7 mouse cellular contexts compared by ENCODE assay signal in genomic region chrX:8075104-8075503, GRCm38 (mm10). TPM values are rescaled to one million over a fixed set of nuclear protein-coding genes. Genes with fewer than 3 reads are reported as not detected.
DNase-seq lines count a peak whose midpoint lies in the region; ATAC-seq and TF ChIP-seq lines count a peak whose summit lies in the region.

No protein-coding gene starts in this region.

- peak overlapping the region; percentile 12; the same call in 1 of the 2 replicates for H3K27ac ChIP-seq in lung, embryonic 16.5 days (ENCODE audit: low read length)
- H3K27ac ChIP-seq in limb, embryonic 14.5 days (replicated peaks; ENCODE audit: low read depth, low read length) = peak overlapping the region; percentile 55; the same call in 1 of the 2 replicates
- H3K27ac ChIP-seq in stomach, embryonic 14.5 days (ENCODE audit: low read length) = no peak overlapping the region

- no peak for DNase-seq in lung, postnatal 4 days
- no peak for DNase-seq in limb, embryonic 14.5 days (ENCODE audit: low spot score)
- no peak for DNase-seq in retina, postnatal 1 day
- no peak for DNase-seq in right cerebral cortex, adult 18-20 months

- peaks cover 8% of the 10 kb centered on the region; the same call in 1 of the 2 replicates for H3K36me3 ChIP-seq in lung, embryonic 16.5 days (ENCODE audit: control insufficient read depth, insufficient read depth, low read length)
- H3K36me3 ChIP-seq in limb, embryonic 14.5 days (ENCODE audit: control insufficient read depth, insufficient read depth, low read length) = peaks cover 8% of the 10 kb centered on the region
- no peaks in the 10 kb centered on the region; the same call in 1 of the 2 replicates for H3K36me3 ChIP-seq in stomach, embryonic 14.5 days (ENCODE audit: control insufficient read depth, insufficient read depth, low read length)

- no peaks in the 10 kb centered on the region for H3K27me3 ChIP-seq in lung, embryonic 16.5 days (ENCODE audit: control insufficient read depth, insufficient read depth, low read depth, low read length)
- H3K27me3 ChIP-seq in limb, embryonic 14.5 days (ENCODE audit: control insufficient read depth, insufficient read depth, low read length) = no peaks in the 10 kb centered on the region
- no peaks in the 10 kb centered on the region for H3K27me3 ChIP-seq in stomach, embryonic 14.5 days (ENCODE audit: control insufficient read depth, insufficient read depth, low read length)

- H3K4me2 ChIP-seq in lung, embryonic 16.5 days (ENCODE audit: low read depth, low read length) = peak overlapping the region; percentile 52
- H3K4me2 ChIP-seq in limb, embryonic 14.5 days (replicated peaks; ENCODE audit: low read depth, low read length, severe bottlenecking) = peak overlapping the region; percentile 43
- H3K4me2 ChIP-seq in stomach, embryonic 14.5 days (replicated peaks; ENCODE audit: low read depth, low read length) = peak overlapping the region; percentile 44

- H3K4me1 ChIP-seq in lung, embryonic 16.5 days (replicated peaks; ENCODE audit: control insufficient read depth, insufficient read depth, low read length) = 0 out of 2 replicates have a peak, but pooled peaks cover 4% of the 10 kb centered on the region
- no peaks in the 10 kb centered on the region for H3K4me1 ChIP-seq in limb, embryonic 14.5 days (ENCODE audit: control insufficient read depth, insufficient read depth, low read length)
- no peaks in the 10 kb centered on the region for H3K4me1 ChIP-seq in stomach, embryonic 14.5 days (ENCODE audit: control insufficient read depth, insufficient read depth, low read length)

- peak overlapping the region; percentile 50 for H3K4me3 ChIP-seq in lung, embryonic 16.5 days (ENCODE audit: low read length)
- peak overlapping the region; percentile 35 for H3K4me3 ChIP-seq in limb, embryonic 14.5 days (replicated peaks; ENCODE audit: low read length)
- peak overlapping the region; percentile 27 for H3K4me3 ChIP-seq in stomach, embryonic 14.5 days (ENCODE audit: low read depth, low read length)

- H3K9me3 ChIP-seq in lung, embryonic 16.5 days (ENCODE audit: control insufficient read depth, low read length) = no peaks in the 10 kb centered on the region
- H3K9me3 ChIP-seq in limb, embryonic 14.5 days (ENCODE audit: control insufficient read depth, low read length) = no peaks in the 10 kb centered on the region
- no peaks in the 10 kb centered on the region for H3K9me3 ChIP-seq in stomach, embryonic 14.5 days (ENCODE audit: control insufficient read depth, low read depth, low read length)

- 31% methylated on average over 3 of the region's 3 CpGs for WGBS in lung, embryonic 16.5 days
- WGBS in limb, embryonic 14.5 days = 29% methylated on average over 3 of the region's 3 CpGs
- 35% methylated on average over 3 of the region's 3 CpGs for WGBS in stomach, embryonic 14.5 days

- H3K9ac ChIP-seq in lung, embryonic 16.5 days (ENCODE audit: low read length) = peak overlapping the region; percentile 56
- peak overlapping the region; percentile 22; the same call in 1 of the 2 replicates for H3K9ac ChIP-seq in limb, embryonic 14.5 days (ENCODE audit: low read depth, low read length, severe bottlenecking)
- no peak overlapping the region for H3K9ac ChIP-seq in stomach, embryonic 14.5 days (replicated peaks; ENCODE audit: low read depth, low read length)

- ATAC-seq in lung, embryonic 16.5 days (ENCODE audit: low read depth) = no peak; the same call in 1 of the 2 replicates
- peak; percentile 60 for ATAC-seq in erythroid progenitor cell, adult 5-6 weeks (replicated peaks; ENCODE audit: low FRiP score, poor library complexity, severe bottlenecking)
- no peak for ATAC-seq in limb, embryonic 14.5 days (ENCODE audit: low FRiP score, low read depth)
- no peak for ATAC-seq in stomach, embryonic 14.5 days (ENCODE audit: insufficient number of reproducible peaks, insufficient read depth, low FRiP score, low read depth)

- TF ChIP-seq POLR2A in limb, embryonic 14.5 days (IDR thresholded peaks at IDR 0.05; ENCODE audit: borderline replicate concordance, extremely low read depth, insufficient read depth, insufficient read length) = no peak

RNA-seq across cellular contexts. Expression of gene Suv39h1, which starts 0.5 kb away (rescaled TPM):
- 56.0 and 63.6 TPM in 2 replicates for polyA plus RNA-seq in lung, embryonic 16.5 days (2015; fragmentation: Nextera tagmentation; extraction: Ambion mirVana)
- total RNA-seq in erythroid progenitor cell, adult 5-6 weeks (2015; ENCODE audit: low replicate concordance) = 29.6 and 56.6 TPM in 2 replicates
- total RNA-seq in erythroid progenitor cell, adult 5-6 weeks (2017; ENCODE audit: low replicate concordance) = 53.9 and 67.8 TPM in 2 replicates
- polyA plus RNA-seq in limb, embryonic 14.5 days (2012; rRNA removed) = 65.3 and 67.4 TPM in 2 replicates
- polyA plus RNA-seq in limb, embryonic 14.5 days (2014; fragmentation: Nextera tagmentation; extraction: Ambion mirVana) = 51.9 and 56.1 TPM in 2 replicates
- polyA plus RNA-seq in stomach, embryonic 14.5 days (2014; fragmentation: Nextera tagmentation; extraction: Ambion mirVana) = 55.8 and 57.5 TPM in 2 replicates

RNA-seq across cellular contexts. Expression of gene Was, which starts 15.2 kb away (rescaled TPM):
- 0.70 and 0.79 TPM in 2 replicates for polyA plus RNA-seq in lung, embryonic 16.5 days (2015; fragmentation: Nextera tagmentation; extraction: Ambion mirVana)
- total RNA-seq in erythroid progenitor cell, adult 5-6 weeks (2015; ENCODE audit: low replicate concordance) = 14.8 and 22.2 TPM in 2 replicates
- 11.6 and 12.4 TPM in 2 replicates for total RNA-seq in erythroid progenitor cell, adult 5-6 weeks (2017; ENCODE audit: low replicate concordance)
- 2.6 and 3.5 TPM in 2 replicates for polyA plus RNA-seq in limb, embryonic 14.5 days (2012; rRNA removed)
- polyA plus RNA-seq in limb, embryonic 14.5 days (2014; fragmentation: Nextera tagmentation; extraction: Ambion mirVana) = 0.92 and 0.97 TPM in 2 replicates
- 0.30 and 0.62 TPM in 2 replicates for polyA plus RNA-seq in stomach, embryonic 14.5 days (2014; fragmentation: Nextera tagmentation; extraction: Ambion mirVana)

RNA-seq across cellular contexts. Expression of gene Glod5, which starts 56.8 kb away (rescaled TPM):
- not detected in 2 replicates for polyA plus RNA-seq in lung, embryonic 16.5 days (2015; fragmentation: Nextera tagmentation; extraction: Ambion mirVana)
- not detected in 2 replicates for total RNA-seq in erythroid progenitor cell, adult 5-6 weeks (2015; ENCODE audit: low replicate concordance)
- not detected in 2 replicates for total RNA-seq in erythroid progenitor cell, adult 5-6 weeks (2017; ENCODE audit: low replicate concordance)
- polyA plus RNA-seq in limb, embryonic 14.5 days (2012; rRNA removed) = 0.10 TPM in 1 of 2 replicates, not detected in the other
- polyA plus RNA-seq in limb, embryonic 14.5 days (2014; fragmentation: Nextera tagmentation; extraction: Ambion mirVana) = not detected in 2 replicates
- not detected in 2 replicates for polyA plus RNA-seq in stomach, embryonic 14.5 days (2014; fragmentation: Nextera tagmentation; extraction: Ambion mirVana)

RNA-seq across cellular contexts. Expression of gene Wdr13, which starts 57.6 kb away (rescaled TPM):
- polyA plus RNA-seq in lung, embryonic 16.5 days (2015; fragmentation: Nextera tagmentation; extraction: Ambion mirVana) = 25.4 and 26.0 TPM in 2 replicates
- total RNA-seq in erythroid progenitor cell, adult 5-6 weeks (2015; ENCODE audit: low replicate concordance) = 23.5 and 39.3 TPM in 2 replicates
- 10.0 and 25.7 TPM in 2 replicates for total RNA-seq in erythroid progenitor cell, adult 5-6 weeks (2017; ENCODE audit: low replicate concordance)
- polyA plus RNA-seq in limb, embryonic 14.5 days (2012; rRNA removed) = 90.6 and 127 TPM in 2 replicates
- 18.7 and 19.7 TPM in 2 replicates for polyA plus RNA-seq in limb, embryonic 14.5 days (2014; fragmentation: Nextera tagmentation; extraction: Ambion mirVana)
- 27.9 and 28.0 TPM in 2 replicates for polyA plus RNA-seq in stomach, embryonic 14.5 days (2014; fragmentation: Nextera tagmentation; extraction: Ambion mirVana)
